Mouse (Mus musculus) heart, postnatal 0 days (tissue): ENCODE measurements around the gene Cadm2. TPM values are rescaled to one million over a fixed set of nuclear protein-coding genes. Genes with fewer than 3 reads are reported as not detected.

Source experiments
- ATAC-seq: fragments of 200-750 bp; cut with Nextera tagmentation; 2 replicates; pipeline ENCODE4 v1.8.0; 2017; ENCODE audit warnings: low read depth, moderate number of reproducible peaks, moderate library complexity; ENCODE audit not compliant: insufficient read depth
- DNase-seq: peaks from one replicate; pipeline ENCODE4 v3.0.0-alpha.2; 2016; ENCODE audit warnings: low spot score
- H3K27ac ChIP-seq: fragments of 300-500 bp; sonication (generic); 2 replicates; pipeline ENCODE4 v1.5.1; 2014; ENCODE audit warnings: low read depth, mild to moderate bottlenecking
- H3K27me3 ChIP-seq: fragments of 300-500 bp; sonication (generic); 2 replicates; pipeline ENCODE4 v1.6.1; 2014; ENCODE audit warnings: low read length, mixed read lengths; ENCODE audit not compliant: control insufficient read depth, insufficient read depth
- H3K36me3 ChIP-seq: fragments of 300-500 bp; sonication (generic); replicated peaks from 2 replicates; pipeline ENCODE4 v1.6.1; 2014; ENCODE audit warnings: low read length, mixed read lengths; ENCODE audit not compliant: control insufficient read depth, insufficient read depth
- H3K4me1 ChIP-seq: fragments of 300-500 bp; sonication (generic); 2 replicates; pipeline ENCODE4 v1.6.1; 2014; ENCODE audit warnings: antibody characterized with exemption; ENCODE audit not compliant: control insufficient read depth, insufficient read depth
- H3K4me2 ChIP-seq: fragments of 300-500 bp; sonication (generic); 2 replicates; pipeline ENCODE4 v1.6.1; 2014; ENCODE audit warnings: low read depth, mild to moderate bottlenecking, low read length, moderate library complexity
- H3K4me3 ChIP-seq: fragments of 300-500 bp; sonication (generic); 2 replicates; pipeline ENCODE4 v1.5.1; 2014; ENCODE audit warnings: low read depth, low read length
- H3K9ac ChIP-seq: fragments of 300-500 bp; sonication (generic); replicated peaks from 2 replicates; pipeline ENCODE4 v1.6.1; 2014; ENCODE audit warnings: low read depth, low read length, mixed read lengths
- H3K9me3 ChIP-seq: fragments of 300-500 bp; sonication (generic); replicated peaks from 2 replicates; pipeline ENCODE4 v1.6.1; 2016; ENCODE audit warnings: low read length; ENCODE audit not compliant: control insufficient read depth
- CTCF ChIP-seq: IDR thresholded peaks from 2 replicates; pipeline ENCODE4 v1.5.1; 2016; ENCODE audit warnings: antibody characterized with exemption, control low read depth, low read depth
- EP300 ChIP-seq: IDR thresholded peaks from 2 replicates; pipeline ENCODE4 v1.6.1; 2016; ENCODE audit warnings: antibody characterized with exemption, low read depth
- WGBS: fragments of 180-500 bp; shearing (Covaris S2); extraction: QIAGEN DNeasy Blood & Tissue Kit; methylation state at CpG from one replicate; pipeline ENCODE4 v1.1.7; 2014; 5-methylcytosine and 5-hydroxymethylcytosine counted together
- polyA plus RNA-seq: library from polyadenylated mRNA; unstranded; fragments of >200 nt; fragmentation: Nextera tagmentation; extraction: Ambion mirVana; gene quantifications from 2 replicates; pipeline ENCODE4 v1.2.1, GENCODE M21; 2015
- total RNA-seq: library from RNA; depleted of rRNA; stranded (reverse); fragments of >200 nt; gene quantifications from 2 replicates; pipeline ENCODE4 v1.2.3, GENCODE M21; 2014; ENCODE audit warnings: low replicate concordance

Cadm2 gene
- total and polyA plus RNA-seq, 2 experiments from 2014 or later: 1.0 TPM; not detected in 1

- no peak overlapping the region for H3K4me2 ChIP-seq
- TF ChIP-seq CTCF: no peak
- TF ChIP-seq EP300: no peak
- no peak overlapping the region for H3K9ac ChIP-seq
- H3K4me3 ChIP-seq: no peak overlapping the region
- no peaks in the 10 kb centered on the region for H3K27me3 ChIP-seq
- no peaks in the 10 kb centered on the region for H3K36me3 ChIP-seq
- ATAC-seq: no peak
- no peak overlapping the region for H3K27ac ChIP-seq
- no peaks in the 10 kb centered on the region for H3K4me1 ChIP-seq
- no peaks in the 10 kb centered on the region for H3K9me3 ChIP-seq
- no peak for DNase-seq
- whole genome bisulfite sequencing: 60% methylated on average over 3 of the region's 3 CpGs
Measured at GRCm38 (mm10) chr16:66851047-66851446, 769.7 kb downstream of the Cadm2 start.

- ATAC-seq: no peak
- TF ChIP-seq EP300: no peak
- no peak for TF ChIP-seq CTCF
- no peaks in the 10 kb centered on the region for H3K36me3 ChIP-seq
- H3K27me3 ChIP-seq: no peaks in the 10 kb centered on the region
- H3K4me1 ChIP-seq: no peaks in the 10 kb centered on the region
- no peaks in the 10 kb centered on the region for H3K9me3 ChIP-seq
- WGBS: 62% methylated on average over 3 of the region's 3 CpGs
- no peak for DNase-seq
- no peak overlapping the region for H3K4me3 ChIP-seq
- no peak overlapping the region for H3K4me2 ChIP-seq
- no peak overlapping the region for H3K27ac ChIP-seq
- no peak overlapping the region for H3K9ac ChIP-seq
Measured at GRCm38 (mm10) chr16:66824866-66825265, 795.8 kb downstream of the Cadm2 start.

- no peak overlapping the region for H3K9ac ChIP-seq
- TF ChIP-seq CTCF (no peak), EP300 (no peak)
- H3K27ac ChIP-seq: no peak overlapping the region
- no peak for ATAC-seq
- H3K36me3 ChIP-seq: no peaks in the 10 kb centered on the region
- H3K4me3 ChIP-seq: no peak overlapping the region
- H3K4me1 ChIP-seq: no peaks in the 10 kb centered on the region
- DNase-seq: no peak
- H3K9me3 ChIP-seq: no peaks in the 10 kb centered on the region
- H3K4me2 ChIP-seq: no peak overlapping the region
- no peaks in the 10 kb centered on the region for H3K27me3 ChIP-seq
Measured at GRCm38 (mm10) chr16:66811495-66811894, 809.2 kb downstream of the Cadm2 start.

- WGBS: 64% methylated on average over 3 of the region's 3 CpGs
- H3K9me3 ChIP-seq: no peaks in the 10 kb centered on the region
- no peak overlapping the region for H3K9ac ChIP-seq
- no peak for ATAC-seq
- H3K4me2 ChIP-seq: no peak overlapping the region
- DNase-seq: no peak
- no peak overlapping the region for H3K27ac ChIP-seq
- no peaks in the 10 kb centered on the region for H3K27me3 ChIP-seq
- H3K4me3 ChIP-seq: no peak overlapping the region
- no peak for TF ChIP-seq CTCF
- no peaks in the 10 kb centered on the region for H3K4me1 ChIP-seq
- no peaks in the 10 kb centered on the region for H3K36me3 ChIP-seq
Measured at GRCm38 (mm10) chr16:66798204-66798603, 822.5 kb downstream of the Cadm2 start.

- Histone ChIP-seq H3K4me2 (no peak overlapping the region), H3K4me1 (no peaks in the 10 kb centered on the region), H3K27ac (no peak overlapping the region), H3K9ac (no peak overlapping the region), H3K9me3 (no peaks in the 10 kb centered on the region), H3K27me3 (no peaks in the 10 kb centered on the region), H3K4me3 (no peak overlapping the region), H3K36me3 (no peaks in the 10 kb centered on the region)
- WGBS: 73% methylated on average over 3 of the region's 3 CpGs
- no peak for DNase-seq
- no peak for ATAC-seq
- no peak for TF ChIP-seq CTCF
- no peak for TF ChIP-seq EP300
Measured at GRCm38 (mm10) chr16:66793067-66793466, 827.6 kb downstream of the Cadm2 start.

GRCm38 (mm10) chr16:66771883-66772282 lies 848.8 kb downstream of the Cadm2 start:
- H3K36me3 ChIP-seq: no peaks in the 10 kb centered on the region
- DNase-seq (no peak), ATAC-seq (no peak)
- H3K4me3 ChIP-seq: no peak overlapping the region
- H3K9ac ChIP-seq: no peak overlapping the region
- no peaks in the 10 kb centered on the region for H3K27me3 ChIP-seq
- H3K4me1 ChIP-seq: no peaks in the 10 kb centered on the region
- no peak overlapping the region for H3K4me2 ChIP-seq
- H3K9me3 ChIP-seq: no peaks in the 10 kb centered on the region
- 63% methylated on average over 4 of the region's 4 CpGs for WGBS
- no peak for TF ChIP-seq CTCF
- TF ChIP-seq EP300: no peak
- no peak overlapping the region for H3K27ac ChIP-seq
